Mouse (Mus musculus) forebrain, embryonic 11.5 days (tissue): ENCODE measurements around the gene Ap2a1. TPM values are rescaled to one million over a fixed set of nuclear protein-coding genes. Genes with fewer than 3 reads are reported as not detected.

ENCODE experiments used
- ATAC-seq: fragments of 200-750 bp; cut with Nextera tagmentation; replicated peaks from 2 replicates; pipeline ENCODE4 v1.8.0; 2017; ENCODE audit warnings: moderate TSS enrichment; ENCODE audit not compliant: low FRiP score
- DNase-seq: peaks from one replicate; pipeline ENCODE4 v3.0.0-alpha.2; 2017; ENCODE audit warnings: low spot score
- H3K27ac ChIP-seq: fragments of 300-500 bp; sonication (generic); 2 replicates; pipeline ENCODE4 v1.5.1; 2014; ENCODE audit warnings: low read depth, low read length
- H3K27me3 ChIP-seq: fragments of 300-500 bp; sonication (generic); 2 replicates; pipeline ENCODE4 v1.6.1; 2014; ENCODE audit warnings: mild to moderate bottlenecking, low read length, mixed read lengths; ENCODE audit not compliant: control insufficient read depth, insufficient read depth
- H3K36me3 ChIP-seq: fragments of 300-500 bp; sonication (generic); 2 replicates; pipeline ENCODE4 v1.6.1; 2014; ENCODE audit warnings: mild to moderate bottlenecking, low read length, moderate library complexity, mixed read lengths; ENCODE audit not compliant: control insufficient read depth, insufficient read depth
- H3K4me1 ChIP-seq: fragments of 300-500 bp; sonication (generic); replicated peaks from 2 replicates; pipeline ENCODE4 v1.6.1; 2014; ENCODE audit warnings: low read length, mixed read lengths; ENCODE audit not compliant: control insufficient read depth, insufficient read depth
- H3K4me2 ChIP-seq: fragments of 300-500 bp; sonication (generic); 2 replicates; pipeline ENCODE4 v1.6.1; 2014; ENCODE audit warnings: low read depth, mild to moderate bottlenecking, low read length, moderate library complexity, mixed read lengths; ENCODE audit not compliant: severe bottlenecking
- H3K4me3 ChIP-seq: fragments of 300-500 bp; sonication (generic); 2 replicates; pipeline ENCODE4 v1.5.1; 2014; ENCODE audit warnings: low read depth, low read length
- H3K9ac ChIP-seq: fragments of 300-500 bp; sonication (generic); 2 replicates; pipeline ENCODE4 v1.6.1; 2014; ENCODE audit warnings: low read length
- H3K9me3 ChIP-seq: fragments of 300-500 bp; sonication (generic); 2 replicates; pipeline ENCODE4 v1.6.1; 2016; ENCODE audit warnings: low read length, mixed read lengths; ENCODE audit not compliant: control insufficient read depth
- WGBS: fragments of 180-500 bp; shearing (Covaris S2); extraction: QIAGEN DNeasy Blood & Tissue Kit; methylation state at CpG from one replicate; pipeline ENCODE4 v1.1.7; 2014; 5-methylcytosine and 5-hydroxymethylcytosine counted together
- polyA plus RNA-seq: library from polyadenylated mRNA; unstranded; fragments of >200 nt; fragmentation: Nextera tagmentation; extraction: Ambion mirVana; gene quantifications from 2 replicates; pipeline ENCODE4 v1.2.1, GENCODE M21; 2014

Ap2a1 gene
- polyA plus RNA-seq, 1 experiment from 2014 or later, result 88.8 TPM

- Histone ChIP-seq H3K36me3 (no peaks in the 10 kb centered on the region), H3K27me3 (no peaks in the 10 kb centered on the region), H3K9ac (no peak within 1 kb of the TSS), H3K4me2 (no peak within 1 kb of the TSS), H3K4me1 (no peaks in the 10 kb centered on the region), H3K27ac (no peak within 1 kb of the TSS), H3K9me3 (no peaks in the 10 kb centered on the region), H3K4me3 (no peak within 1 kb of the TSS)
- DNase-seq (no peak), ATAC-seq (no peak)
- WGBS, result 74% methylated on average over 7 of the region's 7 CpGs
Measured at GRCm38 (mm10) chr7:44942904-44943303, 13.6 kb upstream of the Ap2a1 start, which contains the start of gene Tsks. Gene Tsks (plus strand): TSS chr7:44943204.

- 97% methylated on average over 4 of the region's 4 CpGs for WGBS
- H3K9ac ChIP-seq, result no peak overlapping the region
- H3K36me3 ChIP-seq, result no peaks in the 10 kb centered on the region
- no peaks in the 10 kb centered on the region for H3K27me3 ChIP-seq
- H3K4me2 ChIP-seq, result no peak overlapping the region
- H3K4me3 ChIP-seq, result no peak overlapping the region
- no peaks in the 10 kb centered on the region for H3K9me3 ChIP-seq
- ATAC-seq, result no peak
- H3K27ac ChIP-seq, result no peak overlapping the region
- H3K4me1 ChIP-seq, result no peaks in the 10 kb centered on the region
- no peak for DNase-seq
Measured at GRCm38 (mm10) chr7:44938680-44939079, 9.4 kb upstream of the Ap2a1 start.

GRCm38 (mm10) chr7:44928570-44928969, 726 bp downstream of the Ap2a1 start:
- 0% methylated on average over 1 of the region's 1 CpGs for WGBS
- DNase-seq (no peak), ATAC-seq (no peak)
- Histone ChIP-seq H3K27ac (no peak overlapping the region), H3K4me2 (peak overlapping the region; percentile 62), H3K36me3 (no peaks in the 10 kb centered on the region; the same call in 1 of the 2 replicates), H3K27me3 (no peaks in the 10 kb centered on the region), H3K9ac (peak overlapping the region; percentile 91), H3K9me3 (no peaks in the 10 kb centered on the region), H3K4me3 (peak overlapping the region; percentile 97), H3K4me1 (peaks cover 12% of the 10 kb centered on the region)

- Histone ChIP-seq H3K9ac (no peak overlapping the region), H3K4me3 (no peak overlapping the region), H3K4me2 (no peak overlapping the region), H3K9me3 (no peaks in the 10 kb centered on the region), H3K4me1 (peaks cover 12% of the 10 kb centered on the region), H3K27ac (no peak overlapping the region), H3K36me3 (peaks cover 3% of the 10 kb centered on the region; the same call in 1 of the 2 replicates), H3K27me3 (no peaks in the 10 kb centered on the region)
- 66% methylated on average over 3 of the region's 3 CpGs for WGBS
- ATAC-seq, result no peak
- DNase-seq, result no peak
Measured at GRCm38 (mm10) chr7:44925468-44925867, 3.8 kb downstream of the Ap2a1 start.

GRCm38 (mm10) chr7:44922530-44922929, 6.8 kb downstream of the Ap2a1 start:
- peaks cover 3% of the 10 kb centered on the region; the same call in 1 of the 2 replicates for H3K36me3 ChIP-seq
- H3K4me1 ChIP-seq, result no peaks in the 10 kb centered on the region
- H3K4me3 ChIP-seq, result no peak overlapping the region
- no peaks in the 10 kb centered on the region for H3K9me3 ChIP-seq
- H3K27me3 ChIP-seq, result no peaks in the 10 kb centered on the region
- ATAC-seq, result no peak
- no peak overlapping the region for H3K27ac ChIP-seq
- no peak for DNase-seq
- no peak overlapping the region for H3K4me2 ChIP-seq
- H3K9ac ChIP-seq, result no peak overlapping the region

GRCm38 (mm10) chr7:44919127-44919526, 10.2 kb downstream of the Ap2a1 start:
- no peaks in the 10 kb centered on the region for H3K27me3 ChIP-seq
- H3K27ac ChIP-seq, result no peak overlapping the region
- H3K36me3 ChIP-seq, result peaks cover 3% of the 10 kb centered on the region; the same call in 1 of the 2 replicates
- DNase-seq (no peak), ATAC-seq (no peak)
- no peak overlapping the region for H3K9ac ChIP-seq
- no peaks in the 10 kb centered on the region for H3K9me3 ChIP-seq
- 89% methylated on average over 5 of the region's 5 CpGs for WGBS
- H3K4me2 ChIP-seq, result no peak overlapping the region
- no peak overlapping the region for H3K4me3 ChIP-seq
- H3K4me1 ChIP-seq, result no peaks in the 10 kb centered on the region

- no peak for DNase-seq
- Histone ChIP-seq H3K4me2 (no peak overlapping the region), H3K27me3 (no peaks in the 10 kb centered on the region), H3K4me1 (no peaks in the 10 kb centered on the region), H3K9me3 (no peaks in the 10 kb centered on the region), H3K9ac (no peak overlapping the region), H3K4me3 (no peak overlapping the region), H3K36me3 (peaks cover 3% of the 10 kb centered on the region; the same call in 1 of the 2 replicates), H3K27ac (no peak overlapping the region)
- 85% methylated on average over 3 of the region's 3 CpGs for WGBS
- no peak for ATAC-seq
Measured at GRCm38 (mm10) chr7:44918219-44918618, 11.1 kb downstream of the Ap2a1 start.

GRCm38 (mm10) chr7:44916881-44917280, 12.4 kb downstream of the Ap2a1 start:
- no peak for ATAC-seq
- Histone ChIP-seq H3K4me3 (no peak overlapping the region), H3K4me2 (no peak overlapping the region), H3K36me3 (no peaks in the 10 kb centered on the region; the same call in 1 of the 2 replicates), H3K27ac (no peak overlapping the region), H3K27me3 (no peaks in the 10 kb centered on the region), H3K4me1 (no peaks in the 10 kb centered on the region), H3K9ac (no peak overlapping the region), H3K9me3 (no peaks in the 10 kb centered on the region)
- no peak for DNase-seq
- 91% methylated on average over 4 of the region's 4 CpGs for WGBS

- H3K4me2 ChIP-seq, result no peak overlapping the region
- H3K4me3 ChIP-seq, result no peak overlapping the region
- H3K4me1 ChIP-seq, result no peaks in the 10 kb centered on the region
- no peaks in the 10 kb centered on the region; the same call in 1 of the 2 replicates for H3K36me3 ChIP-seq
- DNase-seq (no peak), ATAC-seq (no peak)
- H3K9me3 ChIP-seq, result no peaks in the 10 kb centered on the region
- no peak overlapping the region for H3K9ac ChIP-seq
- 92% methylated on average over 6 of the region's 6 CpGs for WGBS
- no peak overlapping the region for H3K27ac ChIP-seq
- H3K27me3 ChIP-seq, result no peaks in the 10 kb centered on the region
Measured at GRCm38 (mm10) chr7:44916191-44916590, 13.1 kb downstream of the Ap2a1 start.
